In genomic region chr15:96936705-96937346, GRCm38 (mm10) we compare ENCODE assay signal across 7 mouse cellular contexts.
DNase-seq lines count a peak whose midpoint lies in the region; ATAC-seq and TF ChIP-seq lines count a peak whose summit lies in the region.

No protein-coding gene starts in this region.

- 4% methylated on average over 18 of the region's 18 CpGs for WGBS in intestine, postnatal 0 days
- WGBS in midbrain, embryonic 11.5 days = 10% methylated on average over 18 of the region's 18 CpGs

- H3K36me3 ChIP-seq in intestine, postnatal 0 days (ENCODE audit: control insufficient read depth, insufficient read depth) = no peaks in the 10 kb centered on the region
- no peaks in the 10 kb centered on the region for H3K36me3 ChIP-seq in midbrain, embryonic 11.5 days (ENCODE audit: control insufficient read depth, insufficient read depth, low read length)

- no peak overlapping the region for H3K27ac ChIP-seq in intestine, postnatal 0 days (ENCODE audit: low read depth, low read length)
- no peak overlapping the region for H3K27ac ChIP-seq in midbrain, embryonic 11.5 days (ENCODE audit: low read depth, low read length)

- peak overlapping the region; percentile 11; the same call in 1 of the 2 replicates for H3K4me3 ChIP-seq in intestine, postnatal 0 days (ENCODE audit: low read depth, low read length)
- 0 out of 2 replicates have a peak overlapping the region, but pooled peaks have one; percentile 4 for H3K4me3 ChIP-seq in midbrain, embryonic 11.5 days (ENCODE audit: low read depth, low read length)

- intact Hi-C loops in left cerebral cortex, postnatal 36 days (cut with DNase I) = loop anchor here (5.0 to 10.0 kb wide), 3 partner anchors 200 to 392 kb away; partner anchors contain the start of gene Slc38a2

- peak; percentile 98 for ATAC-seq in granulocyte monocyte progenitor cell, adult 5-6 weeks (replicated peaks; ENCODE audit: poor library complexity, severe bottlenecking)
- ATAC-seq in intestine, postnatal 0 days = peak; percentile 84
- peak; percentile 95 for ATAC-seq in midbrain, embryonic 11.5 days (ENCODE audit: low FRiP score)

- H3K4me2 ChIP-seq in intestine, postnatal 0 days (replicated peaks; ENCODE audit: low read depth) = peak overlapping the region; percentile 55
- peak overlapping the region; percentile 36 for H3K4me2 ChIP-seq in midbrain, embryonic 11.5 days

- peak; percentile 91 for DNase-seq in adrenal gland, postnatal 10 days
- DNase-seq in embryo, embryonic 9.5 days (ENCODE audit: extremely low spot score) = peak; percentile 85
- peak; percentile 86 to 87 for DNase-seq in left cerebral cortex, postnatal 36 days (ENCODE audit: low spot score in 2 of 2)
- DNase-seq in midbrain, embryonic 11.5 days (ENCODE audit: low spot score, missing footprints) = peak; percentile 94
- DNase-seq in skeletal muscle tissue, adult 2 months (ENCODE audit: low read depth, low spot score) = peak; percentile 92

- no peaks in the 10 kb centered on the region for H3K27me3 ChIP-seq in intestine, postnatal 0 days (replicated peaks; ENCODE audit: control insufficient read depth, insufficient read depth, low read length)
- no peaks in the 10 kb centered on the region for H3K27me3 ChIP-seq in midbrain, embryonic 11.5 days (ENCODE audit: control insufficient read depth, insufficient read depth, low read length)

- H3K9ac ChIP-seq in intestine, postnatal 0 days (ENCODE audit: low read depth, low read length) = no peak overlapping the region
- H3K9ac ChIP-seq in midbrain, embryonic 11.5 days (ENCODE audit: low read length) = no peak overlapping the region; the same call in 1 of the 2 replicates

- no peaks in the 10 kb centered on the region for H3K9me3 ChIP-seq in intestine, postnatal 0 days (ENCODE audit: control insufficient read depth)
- no peaks in the 10 kb centered on the region for H3K9me3 ChIP-seq in midbrain, embryonic 11.5 days (ENCODE audit: control insufficient read depth, low read length)

- no peaks in the 10 kb centered on the region for H3K4me1 ChIP-seq in intestine, postnatal 0 days (replicated peaks; ENCODE audit: control insufficient read depth, insufficient read depth, low read length)
- H3K4me1 ChIP-seq in midbrain, embryonic 11.5 days (ENCODE audit: control insufficient read depth, insufficient read depth, low read length) = 0 out of 2 replicates have a peak, but pooled peaks cover 3% of the 10 kb centered on the region

- peak; percentile 100 for TF ChIP-seq CTCF in intestine, postnatal 0 days (IDR thresholded peaks at IDR 0.05; ENCODE audit: low read depth)
